Mouse (Mus musculus): ENCODE results near the gene AI182371. TPM values are rescaled to one million over a fixed set of nuclear protein-coding genes. Genes with fewer than 3 reads are reported as not detected.

Gene AI182371
- polyA plus RNA-seq, 1 experiment, result 0.22 TPM

- WGBS, result 50% methylated on average over 5 of the region's 5 CpGs
- Histone ChIP-seq H3K27ac (ENCODE audit: insufficient read depth, low read depth, low read length) (no peak overlapping the region), H3K27me3 (ENCODE audit: control insufficient read depth, insufficient read depth, low read length) (no peaks in the 10 kb centered on the region), H3K4me3 (ENCODE audit: low read depth, low read length) (no peak overlapping the region), H3K4me1 (ENCODE audit: control insufficient read depth, insufficient read depth, insufficient read length, low read length) (no peaks in the 10 kb centered on the region), H3K36me3 (ENCODE audit: control insufficient read depth, insufficient read depth, low read length) (no peaks in the 10 kb centered on the region)
- TF ChIP-seq CTCF (IDR thresholded peaks at IDR 0.05; ENCODE audit: extremely low read depth, insufficient read length, insufficient replicate concordance, low read depth, low read length) (no peak), POLR2A (IDR thresholded peaks at IDR 0.05; ENCODE audit: low read depth, low read length) (no peak)
Observed at GRCm38 (mm10) chr2:35060256-35060655, 41.1 kb downstream of the AI182371 start.

- Histone ChIP-seq H3K27ac (ENCODE audit: insufficient read depth, low read depth, low read length) (no peak overlapping the region), H3K4me3 (ENCODE audit: low read depth, low read length) (no peak overlapping the region), H3K27me3 (ENCODE audit: control insufficient read depth, insufficient read depth, low read length) (no peaks in the 10 kb centered on the region), H3K4me1 (ENCODE audit: control insufficient read depth, insufficient read depth, insufficient read length, low read length) (no peaks in the 10 kb centered on the region), H3K36me3 (ENCODE audit: control insufficient read depth, insufficient read depth, low read length) (no peaks in the 10 kb centered on the region)
- no peak for TF ChIP-seq CTCF (IDR thresholded peaks at IDR 0.05; ENCODE audit: extremely low read depth, insufficient read length, insufficient replicate concordance, low read depth, low read length)
- no peak for TF ChIP-seq POLR2A (IDR thresholded peaks at IDR 0.05; ENCODE audit: low read depth, low read length)
- WGBS, result 55% methylated on average over 2 of the region's 2 CpGs
Observed at GRCm38 (mm10) chr2:35058325-35058724, 43.0 kb downstream of the AI182371 start.

GRCm38 (mm10) chr2:35057243-35057642, 44.1 kb downstream of the AI182371 start:
- H3K4me3 ChIP-seq (ENCODE audit: low read depth, low read length), result no peak overlapping the region
- no peaks in the 10 kb centered on the region for H3K27me3 ChIP-seq (ENCODE audit: control insufficient read depth, insufficient read depth, low read length)
- no peaks in the 10 kb centered on the region for H3K4me1 ChIP-seq (ENCODE audit: control insufficient read depth, insufficient read depth, insufficient read length, low read length)
- H3K27ac ChIP-seq (ENCODE audit: insufficient read depth, low read depth, low read length), result no peak overlapping the region
- WGBS, result 83% methylated on average over 11 of the region's 11 CpGs
- no peaks in the 10 kb centered on the region for H3K36me3 ChIP-seq (ENCODE audit: control insufficient read depth, insufficient read depth, low read length)
- TF ChIP-seq POLR2A (IDR thresholded peaks at IDR 0.05; ENCODE audit: low read depth, low read length), result no peak
- TF ChIP-seq CTCF (IDR thresholded peaks at IDR 0.05; ENCODE audit: extremely low read depth, insufficient read length, insufficient replicate concordance, low read depth, low read length), result no peak

GRCm38 (mm10) chr2:35048851-35049250, 52.5 kb downstream of the AI182371 start:
- 28% methylated on average over 5 of the region's 5 CpGs for WGBS
- no peaks in the 10 kb centered on the region for H3K4me1 ChIP-seq (ENCODE audit: control insufficient read depth, insufficient read depth, insufficient read length, low read length)
- no peak overlapping the region for H3K27ac ChIP-seq (ENCODE audit: insufficient read depth, low read depth, low read length)
- H3K4me3 ChIP-seq (ENCODE audit: low read depth, low read length), result no peak overlapping the region
- no peaks in the 10 kb centered on the region for H3K36me3 ChIP-seq (ENCODE audit: control insufficient read depth, insufficient read depth, low read length)
- no peaks in the 10 kb centered on the region for H3K27me3 ChIP-seq (ENCODE audit: control insufficient read depth, insufficient read depth, low read length)
- TF ChIP-seq POLR2A (IDR thresholded peaks at IDR 0.05; ENCODE audit: low read depth, low read length), result no peak
- TF ChIP-seq CTCF (IDR thresholded peaks at IDR 0.05; ENCODE audit: extremely low read depth, insufficient read length, insufficient replicate concordance, low read depth, low read length), result no peak

GRCm38 (mm10) chr2:35044956-35045355, 56.4 kb downstream of the AI182371 start:
- no peak for TF ChIP-seq POLR2A (IDR thresholded peaks at IDR 0.05; ENCODE audit: low read depth, low read length)
- TF ChIP-seq CTCF (IDR thresholded peaks at IDR 0.05; ENCODE audit: extremely low read depth, insufficient read length, insufficient replicate concordance, low read depth, low read length), result peak; percentile 47; the same call in 1 of the 2 replicates
- Histone ChIP-seq H3K36me3 (ENCODE audit: control insufficient read depth, insufficient read depth, low read length) (no peaks in the 10 kb centered on the region), H3K4me3 (ENCODE audit: low read depth, low read length) (no peak overlapping the region), H3K4me1 (ENCODE audit: control insufficient read depth, insufficient read depth, insufficient read length, low read length) (no peaks in the 10 kb centered on the region), H3K27ac (ENCODE audit: insufficient read depth, low read depth, low read length) (no peak overlapping the region), H3K27me3 (ENCODE audit: control insufficient read depth, insufficient read depth, low read length) (no peaks in the 10 kb centered on the region)
- 61% methylated on average over 2 of the region's 2 CpGs for WGBS

GRCm38 (mm10) chr2:35038580-35039375, 62.6 kb downstream of the AI182371 start:
- no peaks in the 10 kb centered on the region for H3K4me1 ChIP-seq (ENCODE audit: control insufficient read depth, insufficient read depth, insufficient read length, low read length)
- TF ChIP-seq POLR2A (IDR thresholded peaks at IDR 0.05; ENCODE audit: low read depth, low read length), result no peak
- TF ChIP-seq CTCF (IDR thresholded peaks at IDR 0.05; ENCODE audit: extremely low read depth, insufficient read length, insufficient replicate concordance, low read depth, low read length), result no peak
- H3K36me3 ChIP-seq (ENCODE audit: control insufficient read depth, insufficient read depth, low read length), result no peaks in the 10 kb centered on the region
- 89% methylated on average over 9 of the region's 9 CpGs for WGBS
- no peak overlapping the region for H3K4me3 ChIP-seq (ENCODE audit: low read depth, low read length)
- H3K27ac ChIP-seq (ENCODE audit: insufficient read depth, low read depth, low read length), result no peak overlapping the region
- H3K27me3 ChIP-seq (ENCODE audit: control insufficient read depth, insufficient read depth, low read length), result no peaks in the 10 kb centered on the region

Other genes starting within 250 kb of the AI182371 start
- 3.7 and 16.0 TPM in 2 replicates for gene Cutal, start 227.1 kb downstream of the AI182371 start, polyA plus RNA-seq (2012; rRNA removed)
- gene Psmd5, start 226.6 kb downstream of the AI182371 start, polyA plus RNA-seq (2012; rRNA removed), result 3.0 and 4.2 TPM in 2 replicates
- 0.51 and 1.4 TPM in 2 replicates for gene Phf19, start 187.5 kb downstream of the AI182371 start, polyA plus RNA-seq (2012; rRNA removed)
- 3.8 and 6.1 TPM in 2 replicates for gene Traf1, start 139.8 kb downstream of the AI182371 start, polyA plus RNA-seq (2012; rRNA removed)
- gene Hc, start 40.1 kb downstream of the AI182371 start, polyA plus RNA-seq (2012; rRNA removed), result not detected in 2 replicates
- gene Cntrl, start 7.9 kb upstream of the AI182371 start, polyA plus RNA-seq (2012; rRNA removed), result 3.0 and 5.2 TPM in 2 replicates
- gene Rab14, start 99.6 kb upstream of the AI182371 start, polyA plus RNA-seq (2012; rRNA removed), result 28.2 and 239 TPM in 2 replicates
- 198 and 205 TPM in 2 replicates for gene Gsn, start 154.8 kb upstream of the AI182371 start, polyA plus RNA-seq (2012; rRNA removed)
- 19.9 and 55.4 TPM in 2 replicates for gene Stom, start 235.4 kb upstream of the AI182371 start, polyA plus RNA-seq (2012; rRNA removed)

Measured in small intestine, adult 2 months (tissue).